Mouse (Mus musculus) CH12.LX (cell line): ENCODE results near the gene Foxo6. TPM values are rescaled to one million over a fixed set of nuclear protein-coding genes. Genes with fewer than 3 reads are reported as not detected.

Experiments
- DNase-seq: peaks from one replicate; pipeline ENCODE4 v3.0.0-alpha.2; 2013; ENCODE audit errors: extremely low read depth
- H3K27ac ChIP-seq: 2 replicates; pipeline ENCODE4 v1.5.1; 2012; ENCODE audit warnings: low read depth, mild to moderate bottlenecking, control low read depth, moderate library complexity; ENCODE audit not compliant: insufficient read depth
- H3K27me3 ChIP-seq: replicated peaks from 2 replicates; pipeline ENCODE3; 2012; ENCODE audit warnings: inconsistent platforms
- H3K36me3 ChIP-seq, 2 experiments: replicated peaks in 1 of 2; 2 replicates each; pipeline versions ENCODE3 to v1.6.1; 2012; ENCODE audit warnings: inconsistent platforms in 1 of 2, low read length in 1 of 2, mild to moderate bottlenecking in 1 of 2, mixed read lengths in 1 of 2, moderate library complexity in 1 of 2; ENCODE audit not compliant: control insufficient read depth in 1 of 2, insufficient read depth in 1 of 2
- H3K4me1 ChIP-seq, 2 experiments: 2 replicates each; pipeline ENCODE4 v1.6.1; 2012; ENCODE audit warnings: inconsistent platforms in 1 of 2, moderate library complexity in 1 of 2; ENCODE audit not compliant: insufficient read depth in 2 of 2, control insufficient read depth in 1 of 2
- H3K4me2 ChIP-seq: 2 replicates; pipeline ENCODE4 v1.6.1; 2012; ENCODE audit warnings: low read depth, mild to moderate bottlenecking, control low read depth; ENCODE audit not compliant: poor library complexity, insufficient read depth, severe bottlenecking
- H3K4me3 ChIP-seq, 3 experiments: fragments of 150-350 bp in 1 of 3; sonication (generic) in 1 of 3; replicated peaks in 1 of 3; 2 replicates each; pipeline versions ENCODE3 to v1.5.1; 2011 to 2012; ENCODE audit warnings: low read depth in 2 of 3, low read length in 2 of 3, mild to moderate bottlenecking in 2 of 3, moderate library complexity in 2 of 3, control low read depth in 1 of 3, improper control_type of control experiment in 1 of 3, inconsistent platforms in 1 of 3, mixed read lengths in 1 of 3; ENCODE audit not compliant: poor library complexity in 1 of 3
- H3K79me2 ChIP-seq: replicated peaks from 2 replicates; pipeline ENCODE4 v1.6.1; 2012; ENCODE audit warnings: mild to moderate bottlenecking, moderate library complexity; ENCODE audit not compliant: control insufficient read depth, poor library complexity, insufficient read depth, severe bottlenecking; ENCODE audit errors: extremely low read depth
- H3K9ac ChIP-seq: 2 replicates; pipeline ENCODE4 v1.6.1; 2012; ENCODE audit warnings: low read depth, mild to moderate bottlenecking, control low read depth, moderate library complexity; ENCODE audit not compliant: insufficient read depth
- H3K9me3 ChIP-seq: replicated peaks from 2 replicates; pipeline ENCODE3; 2012; ENCODE audit warnings: low read length, inconsistent platforms, mixed read lengths
- BHLHE40 ChIP-seq: IDR thresholded peaks from 2 replicates; pipeline ENCODE4 v1.6.1; 2011; ENCODE audit warnings: mild to moderate bottlenecking, low read depth, low read length, improper control_type of control experiment
- CHD2 ChIP-seq: IDR thresholded peaks from 2 replicates; pipeline ENCODE4 v1.6.1; 2011; ENCODE audit warnings: low read length, improper control_type of control experiment
- CTCF ChIP-seq, 2 experiments: IDR thresholded peaks in 1 of 2; conservative IDR thresholded peaks in 1 of 2; 2 replicates each; pipeline ENCODE4 v1.5.1; 2011 to 2012; ENCODE audit warnings: low read depth in 2 of 2, low read length in 2 of 2, improper control_type of control experiment in 1 of 2, inconsistent platforms in 1 of 2, mild to moderate bottlenecking in 1 of 2, moderate library complexity in 1 of 2
- ELF1 ChIP-seq: IDR thresholded peaks from 2 replicates; pipeline ENCODE4 v1.6.1; 2014; ENCODE audit warnings: low read depth, mild to moderate bottlenecking, inconsistent platforms, low read length, improper control_type of control experiment
- EP300 ChIP-seq: IDR thresholded peaks from 2 replicates; pipeline ENCODE4 v1.6.1; 2011; ENCODE audit warnings: low read length, improper control_type of control experiment
- ETS1 ChIP-seq: conservative IDR thresholded peaks from 2 replicates; pipeline ENCODE4 v1.6.1; 2012; ENCODE audit warnings: low read depth, mild to moderate bottlenecking, inconsistent platforms, low read length, improper control_type of control experiment, moderate library complexity
- GABPA ChIP-seq: IDR thresholded peaks from 2 replicates; pipeline ENCODE4 v1.6.1; 2012; ENCODE audit warnings: low read depth, low read length, improper control_type of control experiment, inconsistent platforms; ENCODE audit not compliant: insufficient replicate concordance
- HCFC1 ChIP-seq: IDR thresholded peaks from 2 replicates; pipeline ENCODE4 v1.6.1; 2012; ENCODE audit warnings: low read depth, mild to moderate bottlenecking, inconsistent platforms, low read length, improper control_type of control experiment
- IRF4 ChIP-seq: IDR thresholded peaks from 2 replicates; pipeline ENCODE4 v1.6.1; 2014; ENCODE audit warnings: low read depth, mild to moderate bottlenecking, inconsistent platforms, low read length, improper control_type of control experiment
- KAT2A ChIP-seq: IDR thresholded peaks from 2 replicates; pipeline ENCODE4 v1.6.1; 2012; ENCODE audit warnings: low read length, improper control_type of control experiment, inconsistent platforms; ENCODE audit not compliant: insufficient replicate concordance
- MEF2A ChIP-seq: IDR thresholded peaks from 2 replicates; pipeline ENCODE4 v1.6.1; 2014; ENCODE audit warnings: low read depth, mild to moderate bottlenecking, inconsistent platforms, low read length, improper control_type of control experiment, borderline replicate concordance
- MYC ChIP-seq: IDR thresholded peaks from 2 replicates; pipeline ENCODE4 v1.6.1; 2011; ENCODE audit warnings: low read depth, mild to moderate bottlenecking, improper control_type of control experiment, low read length
- NELFE ChIP-seq: IDR thresholded peaks from 2 replicates; pipeline ENCODE4 v1.6.1; 2011; ENCODE audit warnings: low read depth, low read length, improper control_type of control experiment
- NRF1 ChIP-seq: IDR thresholded peaks from 2 replicates; pipeline ENCODE4 v1.6.1; 2014; ENCODE audit warnings: low read depth, mild to moderate bottlenecking, inconsistent platforms, low read length, improper control_type of control experiment, moderate library complexity
- RAD21 ChIP-seq: IDR thresholded peaks from 2 replicates; pipeline ENCODE4 v1.6.1; 2011; ENCODE audit warnings: low read depth, mild to moderate bottlenecking, low read length, improper control_type of control experiment, moderate library complexity
- SMC3 ChIP-seq: IDR thresholded peaks from 2 replicates; pipeline ENCODE4 v1.6.1; 2011; ENCODE audit warnings: low read depth, low read length, improper control_type of control experiment
- TCF12 ChIP-seq: IDR thresholded peaks from 2 replicates; pipeline ENCODE4 v1.6.1; 2014; ENCODE audit warnings: low read depth, mild to moderate bottlenecking, inconsistent platforms, low read length, improper control_type of control experiment
- UBTF ChIP-seq: IDR thresholded peaks from 2 replicates; pipeline ENCODE4 v1.6.1; 2012; ENCODE audit warnings: low read depth, mild to moderate bottlenecking, inconsistent platforms, low read length, improper control_type of control experiment, moderate library complexity
- USF1 ChIP-seq: IDR thresholded peaks from 2 replicates; pipeline ENCODE4 v1.6.1; 2014; ENCODE audit warnings: low read depth, mild to moderate bottlenecking, inconsistent platforms, low read length, improper control_type of control experiment
- ZC3H11A ChIP-seq: IDR thresholded peaks from 2 replicates; pipeline ENCODE4 v1.6.1; 2012; ENCODE audit warnings: low read depth, mild to moderate bottlenecking, inconsistent platforms, low read length, improper control_type of control experiment
- ZKSCAN1 ChIP-seq: IDR thresholded peaks from 2 replicates; pipeline ENCODE4 v1.6.1; 2012; ENCODE audit warnings: low read depth, inconsistent platforms, low read length, improper control_type of control experiment, borderline replicate concordance
- ZMIZ1 ChIP-seq: IDR thresholded peaks from 2 replicates; pipeline ENCODE4 v1.6.1; 2012; ENCODE audit warnings: low read depth, mild to moderate bottlenecking, inconsistent platforms, low read length, improper control_type of control experiment
- dilution Hi-C: fragments of 300-500 bp; cut with MboI; formaldehyde crosslinking; loops from 2 replicates; pipeline ENCODE4 v1.14.3; 2020; ENCODE audit warnings: low sequenced_read_pairs; ENCODE audit not compliant: extremely low pct_unique_long_range_greater_than_20kb, extremely low pct_ligation_motif_present
- in situ Hi-C: fragments of 300-500 bp; cut with MboI; formaldehyde crosslinking; loops from 3 replicates; pipeline ENCODE4 v1.14.3; 2019; ENCODE audit warnings: low sequenced_read_pairs, low pct_ligation_motif_present, low pct_unique_long_range_greater_than_20kb, mixed read lengths
- polyA plus RNA-seq: library from polyadenylated mRNA; unstranded; fragments of >175 nt; gene quantifications from 2 replicates; pipeline ENCODE4 v1.2.1, GENCODE M21; 2012; ENCODE audit warnings: low read depth; ENCODE audit not compliant: insufficient read length
- total RNA-seq, 2 experiments: library from RNA; depleted of rRNA; stranded (reverse); fragments of 300-350 nt in 1 of 2; fragments of >200 nt in 1 of 2; gene quantifications; 2 replicates each; pipeline ENCODE4 v1.2.3; 2012 to 2014

Gene Foxo6
- total and polyA plus RNA-seq, 3 experiments: not detected

DNA sequence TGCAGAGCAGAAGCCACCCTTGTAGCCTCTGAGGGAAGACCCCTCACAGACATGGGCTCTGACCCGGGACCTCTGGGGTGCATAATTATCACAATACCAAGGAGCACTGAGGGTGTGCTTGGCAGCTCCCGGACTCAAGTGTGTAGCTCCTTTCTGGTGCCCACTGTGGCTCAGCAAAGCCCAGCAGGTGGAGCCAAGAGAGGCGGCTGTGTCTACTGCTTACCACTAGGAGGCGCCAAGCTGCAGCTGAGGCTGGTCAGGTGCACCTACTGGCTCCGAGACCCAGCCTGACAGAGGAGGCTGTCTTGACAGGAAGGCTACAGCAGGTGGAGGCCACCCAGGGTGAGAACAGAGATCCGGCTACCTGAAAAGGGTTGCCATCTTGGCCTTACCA, 56.9 kb downstream of the Foxo6 start:
- peaks cover 78% of the 10 kb centered on the region for H3K27me3 ChIP-seq
- no peaks in the 10 kb centered on the region for H3K36me3 ChIP-seq
- peak; percentile 73 for DNase-seq
- no peak overlapping the region for H3K4me3 ChIP-seq
- no peaks in the 10 kb centered on the region for H3K4me1 ChIP-seq
- in situ Hi-C loops (loop anchor here (25.0 kb wide), 1 partner anchor 282 kb away; no protein-coding TSS in a partner anchor), dilution Hi-C loops (no loop called here)
- TF ChIP-seq ZC3H11A (peak; percentile 77; the same call in 1 of the 2 replicates), IRF4 (no peak; the same call in 1 of the 2 replicates), NRF1 (0 out of 2 replicates have a peak, but pooled peaks have one; percentile 15), BHLHE40 (peak; percentile 31; the same call in 1 of the 2 replicates), SMC3 (peak; percentile 100), CTCF (conservative IDR thresholded peaks at IDR 0.05 in 1 of 2, IDR thresholded peaks at IDR 0.05 in 1 of 2; ENCODE audit: low read depth in 2 of 2, low read length in 2 of 2) (peak; percentile 76 to 100), RAD21 (peak; percentile 83), UBTF (no peak), NELFE (peak; percentile 81; the same call in 1 of the 2 replicates), TCF12 (peak; percentile 42; the same call in 1 of the 2 replicates)
- no peak overlapping the region for H3K4me2 ChIP-seq
- no peak overlapping the region for H3K9ac ChIP-seq
- no peak overlapping the region for H3K27ac ChIP-seq
- H3K9me3 ChIP-seq: no peaks in the 10 kb centered on the region
- no peaks in the 10 kb centered on the region for H3K79me2 ChIP-seq

DNA sequence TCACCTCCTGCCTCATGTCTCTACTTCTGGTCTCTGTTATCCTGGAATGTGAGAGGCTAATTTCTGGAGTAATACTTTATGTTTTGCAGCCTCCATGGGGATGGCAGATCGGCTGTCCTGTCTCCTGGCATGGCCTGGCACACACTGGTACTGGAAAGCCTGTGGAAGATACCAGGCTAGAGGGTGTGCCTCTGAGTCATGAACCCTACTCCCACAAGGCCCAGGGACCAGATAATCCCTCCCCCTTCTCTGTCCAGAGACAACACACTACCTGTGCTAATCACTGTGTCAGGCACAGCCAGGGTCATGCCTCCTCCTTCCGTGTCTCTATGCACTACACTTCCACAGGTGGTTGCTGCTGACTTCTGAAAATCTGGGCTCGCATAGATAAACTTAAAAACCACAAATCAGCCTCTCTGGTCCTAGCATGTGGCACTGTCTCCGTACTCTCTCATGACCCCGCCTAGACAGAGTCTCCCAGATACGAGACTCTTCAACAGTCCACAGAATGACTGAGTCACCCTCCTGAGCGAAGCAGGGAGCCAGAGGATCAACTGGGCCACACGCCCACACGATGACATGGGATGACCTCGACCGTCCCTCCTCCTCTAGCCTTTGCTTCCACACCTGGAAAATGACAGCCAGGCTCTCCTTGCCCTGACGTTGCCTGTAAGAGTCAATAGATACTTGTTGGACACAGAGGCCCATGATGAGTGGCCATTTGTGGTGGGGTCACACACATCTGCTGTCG, 57.5 kb downstream of the Foxo6 start:
- Histone ChIP-seq H3K9ac (no peak overlapping the region), H3K27me3 (peaks cover 77% of the 10 kb centered on the region), H3K4me3 (no peak overlapping the region), H3K36me3 (no peaks in the 10 kb centered on the region), H3K27ac (no peak overlapping the region), H3K79me2 (no peaks in the 10 kb centered on the region), H3K9me3 (no peaks in the 10 kb centered on the region), H3K4me1 (no peaks in the 10 kb centered on the region), H3K4me2 (no peak overlapping the region)
- in situ Hi-C loops (loop anchor here (5.0 to 25.0 kb wide), 3 partner anchors 98 to 283 kb away; no protein-coding TSS in a partner anchor), dilution Hi-C loops (no loop called here)
- DNase-seq: no peak
- TF ChIP-seq USF1 (no peak), MYC (no peak), GABPA (no peak), KAT2A (no peak), UBTF (no peak), ZMIZ1 (no peak), BHLHE40 (no peak), ETS1 (no peak), MEF2A (no peak), ZC3H11A (no peak), HCFC1 (no peak), ELF1 (no peak), CHD2 (no peak), EP300 (no peak), SMC3 (no peak), RAD21 (no peak), ZKSCAN1 (no peak)
